Mouse (Mus musculus): ENCODE results near the gene Cwc22. TPM values are rescaled to one million over a fixed set of nuclear protein-coding genes. Genes with fewer than 3 reads are reported as not detected.

Cwc22 gene
- polyA plus RNA-seq, 1 experiment, result 6.7 TPM

GRCm38 (mm10) chr2:77892573-77892972 is 53.6 kb downstream of the Cwc22 start:
- H3K4me3 ChIP-seq (ENCODE audit: control insufficient read depth, insufficient read depth, low read length), result no peak overlapping the region
- no peak for DNase-seq
- no peak overlapping the region for H3K27ac ChIP-seq (ENCODE audit: control insufficient read depth, insufficient read depth, low read length)
- no peak for TF ChIP-seq CTCF (IDR thresholded peaks at IDR 0.05; ENCODE audit: borderline replicate concordance, control insufficient read depth, extremely low read depth, insufficient read depth, low read length, poor library complexity)
- WGBS, result 96% methylated on average over 4 of the region's 4 CpGs
- H3K27me3 ChIP-seq (ENCODE audit: control insufficient read depth, insufficient read depth, low read length), result no peaks in the 10 kb centered on the region
- peaks cover 12% of the 10 kb centered on the region; the same call in 1 of the 2 replicates for H3K36me3 ChIP-seq (ENCODE audit: control insufficient read depth, insufficient read depth, low read length)
- H3K4me1 ChIP-seq (replicated peaks; ENCODE audit: control insufficient read depth, insufficient read depth, low read length), result no peaks in the 10 kb centered on the region

- Histone ChIP-seq H3K27me3 (ENCODE audit: control insufficient read depth, insufficient read depth, low read length) (no peaks in the 10 kb centered on the region), H3K36me3 (ENCODE audit: control insufficient read depth, insufficient read depth, low read length) (peaks cover 6% of the 10 kb centered on the region; the same call in 1 of the 2 replicates), H3K4me3 (ENCODE audit: control insufficient read depth, insufficient read depth, low read length) (no peak overlapping the region), H3K4me1 (replicated peaks; ENCODE audit: control insufficient read depth, insufficient read depth, low read length) (no peaks in the 10 kb centered on the region), H3K27ac (ENCODE audit: control insufficient read depth, insufficient read depth, low read length) (no peak overlapping the region)
- WGBS, result 93% methylated on average over 5 of the region's 5 CpGs
- TF ChIP-seq POLR2A (IDR thresholded peaks at IDR 0.05; ENCODE audit: control insufficient read depth, extremely low read depth, insufficient read depth, low read length, poor library complexity), result no peak
- no peak for TF ChIP-seq CTCF (IDR thresholded peaks at IDR 0.05; ENCODE audit: borderline replicate concordance, control insufficient read depth, extremely low read depth, insufficient read depth, low read length, poor library complexity)
- no peak for DNase-seq
These were observed 55.2 kb downstream of the Cwc22 start for GRCm38 (mm10) chr2:77890836-77891438.

GRCm38 (mm10) chr2:77889949-77890348 is 56.2 kb downstream of the Cwc22 start:
- Histone ChIP-seq H3K27ac (ENCODE audit: control insufficient read depth, insufficient read depth, low read length) (no peak overlapping the region), H3K4me1 (replicated peaks; ENCODE audit: control insufficient read depth, insufficient read depth, low read length) (no peaks in the 10 kb centered on the region), H3K36me3 (ENCODE audit: control insufficient read depth, insufficient read depth, low read length) (peaks cover under 1% of the 10 kb centered on the region; the same call in 1 of the 2 replicates), H3K27me3 (ENCODE audit: control insufficient read depth, insufficient read depth, low read length) (no peaks in the 10 kb centered on the region), H3K4me3 (ENCODE audit: control insufficient read depth, insufficient read depth, low read length) (no peak overlapping the region)
- WGBS, result 97% methylated on average over 6 of the region's 6 CpGs
- no peak for DNase-seq
- TF ChIP-seq CTCF (IDR thresholded peaks at IDR 0.05; ENCODE audit: borderline replicate concordance, control insufficient read depth, extremely low read depth, insufficient read depth, low read length, poor library complexity) (no peak), POLR2A (IDR thresholded peaks at IDR 0.05; ENCODE audit: control insufficient read depth, extremely low read depth, insufficient read depth, low read length, poor library complexity) (no peak)

GRCm38 (mm10) chr2:77889401-77889800 is 56.8 kb downstream of the Cwc22 start:
- Histone ChIP-seq H3K36me3 (ENCODE audit: control insufficient read depth, insufficient read depth, low read length) (no peaks in the 10 kb centered on the region; the same call in 1 of the 2 replicates), H3K4me3 (ENCODE audit: control insufficient read depth, insufficient read depth, low read length) (no peak overlapping the region), H3K27me3 (ENCODE audit: control insufficient read depth, insufficient read depth, low read length) (no peaks in the 10 kb centered on the region), H3K27ac (ENCODE audit: control insufficient read depth, insufficient read depth, low read length) (no peak overlapping the region), H3K4me1 (replicated peaks; ENCODE audit: control insufficient read depth, insufficient read depth, low read length) (no peaks in the 10 kb centered on the region)
- 93% methylated on average over 5 of the region's 5 CpGs for WGBS
- DNase-seq, result no peak
- TF ChIP-seq CTCF (IDR thresholded peaks at IDR 0.05; ENCODE audit: borderline replicate concordance, control insufficient read depth, extremely low read depth, insufficient read depth, low read length, poor library complexity) (no peak), POLR2A (IDR thresholded peaks at IDR 0.05; ENCODE audit: control insufficient read depth, extremely low read depth, insufficient read depth, low read length, poor library complexity) (no peak)

GRCm38 (mm10) chr2:77888826-77889225 is 57.3 kb downstream of the Cwc22 start:
- WGBS, result 95% methylated on average over 2 of the region's 2 CpGs
- no peak overlapping the region for H3K27ac ChIP-seq (ENCODE audit: control insufficient read depth, insufficient read depth, low read length)

GRCm38 (mm10) chr2:77888056-77888455 is 58.1 kb downstream of the Cwc22 start:
- no peak overlapping the region for H3K27ac ChIP-seq (ENCODE audit: control insufficient read depth, insufficient read depth, low read length)
- H3K27me3 ChIP-seq (ENCODE audit: control insufficient read depth, insufficient read depth, low read length), result no peaks in the 10 kb centered on the region
- no peak for TF ChIP-seq CTCF (IDR thresholded peaks at IDR 0.05; ENCODE audit: borderline replicate concordance, control insufficient read depth, extremely low read depth, insufficient read depth, low read length, poor library complexity)
- TF ChIP-seq POLR2A (IDR thresholded peaks at IDR 0.05; ENCODE audit: control insufficient read depth, extremely low read depth, insufficient read depth, low read length, poor library complexity), result no peak
- H3K4me1 ChIP-seq (replicated peaks; ENCODE audit: control insufficient read depth, insufficient read depth, low read length), result no peaks in the 10 kb centered on the region
- WGBS, result 95% methylated on average over 6 of the region's 6 CpGs
- DNase-seq, result no peak
- H3K36me3 ChIP-seq (ENCODE audit: control insufficient read depth, insufficient read depth, low read length), result no peaks in the 10 kb centered on the region
- H3K4me3 ChIP-seq (ENCODE audit: control insufficient read depth, insufficient read depth, low read length), result no peak overlapping the region

More at GRCm38 (mm10) chr2:77888826-77889225, 57.3 kb downstream of the Cwc22 start:
- no peaks in the 10 kb centered on the region for H3K4me1 ChIP-seq (replicated peaks; ENCODE audit: control insufficient read depth, insufficient read depth, low read length)
- no peak overlapping the region for H3K4me3 ChIP-seq (ENCODE audit: control insufficient read depth, insufficient read depth, low read length)
- H3K27me3 ChIP-seq (ENCODE audit: control insufficient read depth, insufficient read depth, low read length), result no peaks in the 10 kb centered on the region
- TF ChIP-seq CTCF (IDR thresholded peaks at IDR 0.05; ENCODE audit: borderline replicate concordance, control insufficient read depth, extremely low read depth, insufficient read depth, low read length, poor library complexity) (no peak), POLR2A (IDR thresholded peaks at IDR 0.05; ENCODE audit: control insufficient read depth, extremely low read depth, insufficient read depth, low read length, poor library complexity) (no peak)
- no peak for DNase-seq
- H3K36me3 ChIP-seq (ENCODE audit: control insufficient read depth, insufficient read depth, low read length), result no peaks in the 10 kb centered on the region; the same call in 1 of the 2 replicates

GRCm38 (mm10) chr2:77887166-77887565 is 59.0 kb downstream of the Cwc22 start:
- no peak overlapping the region for H3K27ac ChIP-seq (ENCODE audit: control insufficient read depth, insufficient read depth, low read length)
- TF ChIP-seq CTCF (IDR thresholded peaks at IDR 0.05; ENCODE audit: borderline replicate concordance, control insufficient read depth, extremely low read depth, insufficient read depth, low read length, poor library complexity) (no peak), POLR2A (IDR thresholded peaks at IDR 0.05; ENCODE audit: control insufficient read depth, extremely low read depth, insufficient read depth, low read length, poor library complexity) (no peak)
- no peaks in the 10 kb centered on the region for H3K27me3 ChIP-seq (ENCODE audit: control insufficient read depth, insufficient read depth, low read length)
- no peaks in the 10 kb centered on the region for H3K4me1 ChIP-seq (replicated peaks; ENCODE audit: control insufficient read depth, insufficient read depth, low read length)
- no peaks in the 10 kb centered on the region for H3K36me3 ChIP-seq (ENCODE audit: control insufficient read depth, insufficient read depth, low read length)
- no peak overlapping the region for H3K4me3 ChIP-seq (ENCODE audit: control insufficient read depth, insufficient read depth, low read length)
- WGBS, result 95% methylated on average over 4 of the region's 4 CpGs
- DNase-seq, result no peak
